ENCODE assay signal across 9 mouse cellular contexts in genomic region chr11:99047120-99047519, GRCm38 (mm10). TPM values are rescaled to one million over a fixed set of nuclear protein-coding genes. Genes with fewer than 3 reads are reported as not detected.
DNase-seq lines count a peak whose midpoint lies in the region; ATAC-seq lines count a peak whose summit lies in the region.
"Had no signal": no experiment of that assay in that cellular context is flagged by ENCODE, and none has a peak within 500 bp of the region (broad histone marks: within the 10 kb centered on the region; RNA-seq: fewer than 3 reads in every experiment).

No protein-coding gene starts in this region.

- H3K4me2 ChIP-seq in midbrain, embryonic 12.5 days (replicated peaks): no peak overlapping the region
- no peak overlapping the region for H3K4me2 ChIP-seq in midbrain, embryonic 13.5 days (replicated peaks)
- H3K4me2 ChIP-seq in intestine, embryonic 14.5 days (ENCODE audit: low read length): peak overlapping the region; percentile 44
- H3K4me2 ChIP-seq in forebrain, embryonic 15.5 days (replicated peaks): no peak overlapping the region

- H3K4me1 ChIP-seq in midbrain, embryonic 12.5 days: peaks cover 19% of the 10 kb centered on the region
- peaks cover 15% of the 10 kb centered on the region for H3K4me1 ChIP-seq in midbrain, embryonic 13.5 days (replicated peaks)
- H3K4me1 ChIP-seq in intestine, embryonic 14.5 days (replicated peaks; ENCODE audit: control insufficient read depth, insufficient read depth, low read length): peaks cover 46% of the 10 kb centered on the region
- peaks cover 17% of the 10 kb centered on the region; the same call in 1 of the 2 replicates for H3K4me1 ChIP-seq in forebrain, embryonic 15.5 days

- H3K27ac ChIP-seq in midbrain, embryonic 12.5 days (replicated peaks): peak overlapping the region; percentile 52; the same call in 1 of the 2 replicates
- no peak overlapping the region for H3K27ac ChIP-seq in midbrain, embryonic 13.5 days
- H3K27ac ChIP-seq in intestine, embryonic 14.5 days (ENCODE audit: low read depth): peak overlapping the region; percentile 85
- no peak overlapping the region for H3K27ac ChIP-seq in forebrain, embryonic 15.5 days (replicated peaks)

- peaks cover 33% of the 10 kb centered on the region for H3K36me3 ChIP-seq in midbrain, embryonic 12.5 days
- peaks cover 35% of the 10 kb centered on the region for H3K36me3 ChIP-seq in midbrain, embryonic 13.5 days
- peaks cover 61% of the 10 kb centered on the region for H3K36me3 ChIP-seq in intestine, embryonic 14.5 days (ENCODE audit: control insufficient read depth, insufficient read depth, low read length)
- peaks cover 9% of the 10 kb centered on the region for H3K36me3 ChIP-seq in forebrain, embryonic 15.5 days

- H3K9ac ChIP-seq in midbrain, embryonic 12.5 days (replicated peaks): no peak overlapping the region
- H3K9ac ChIP-seq in midbrain, embryonic 13.5 days (replicated peaks): no peak overlapping the region
- no peak overlapping the region for H3K9ac ChIP-seq in intestine, embryonic 14.5 days (ENCODE audit: low read length)
- no peak overlapping the region for H3K9ac ChIP-seq in forebrain, embryonic 15.5 days (replicated peaks)

- no peaks in the 10 kb centered on the region for H3K9me3 ChIP-seq in midbrain, embryonic 12.5 days
- no peaks in the 10 kb centered on the region for H3K9me3 ChIP-seq in midbrain, embryonic 13.5 days
- no peaks in the 10 kb centered on the region for H3K9me3 ChIP-seq in intestine, embryonic 14.5 days (ENCODE audit: control insufficient read depth, low read length)
- no peaks in the 10 kb centered on the region for H3K9me3 ChIP-seq in forebrain, embryonic 15.5 days

- 65% methylated on average over 5 of the region's 5 CpGs for WGBS in midbrain, embryonic 12.5 days
- WGBS in midbrain, embryonic 13.5 days: 74% methylated on average over 5 of the region's 5 CpGs
- 33% methylated on average over 5 of the region's 5 CpGs for WGBS in intestine, embryonic 14.5 days
- WGBS in forebrain, embryonic 15.5 days: 49% methylated on average over 5 of the region's 5 CpGs

- ATAC-seq in midbrain, embryonic 12.5 days (ENCODE audit: low FRiP score, low read depth): no peak
- ATAC-seq in midbrain, embryonic 13.5 days: no peak
- peak; percentile 10; the same call in 1 of the 2 replicates for ATAC-seq in intestine, embryonic 14.5 days (replicated peaks; ENCODE audit: low FRiP score, low TSS enrichment, low read depth)
- ATAC-seq in forebrain, embryonic 15.5 days (replicated peaks): no peak
- ATAC-seq: Patski had no signal

- H3K27me3 ChIP-seq in midbrain, embryonic 12.5 days: 0 out of 2 replicates have a peak, but pooled peaks cover 1% of the 10 kb centered on the region
- H3K27me3 ChIP-seq in midbrain, embryonic 13.5 days: no peaks in the 10 kb centered on the region
- H3K27me3 ChIP-seq in intestine, embryonic 14.5 days (replicated peaks; ENCODE audit: control insufficient read depth, insufficient read depth, low read length): no peaks in the 10 kb centered on the region
- no peaks in the 10 kb centered on the region for H3K27me3 ChIP-seq in forebrain, embryonic 15.5 days

- no peak overlapping the region for H3K4me3 ChIP-seq in midbrain, embryonic 12.5 days
- no peak overlapping the region for H3K4me3 ChIP-seq in midbrain, embryonic 13.5 days (replicated peaks)
- no peak overlapping the region for H3K4me3 ChIP-seq in intestine, embryonic 14.5 days (ENCODE audit: low read depth, low read length)
- H3K4me3 ChIP-seq in forebrain, embryonic 15.5 days: no peak overlapping the region

- DNase-seq in gastrocnemius, postnatal 36 days: peak; percentile 72 to 86
- no peak for DNase-seq in intestine, embryonic 14.5 days (ENCODE audit: low spot score)
- peak; percentile 87 for DNase-seq in lung, postnatal 10 days
- no peak for DNase-seq in left cerebral cortex, adult 8-10 months (ENCODE audit: low spot score in 2 of 2)
- no peak for DNase-seq in cerebellum, adult 18-20 months

- intact Hi-C loops in gastrocnemius, postnatal 36 days (cut with DNase I): no loop called here

RNA-seq across cellular contexts. Expression of gene Igfbp4, which starts 6.1 kb away (rescaled TPM):
- 246 and 322 TPM in 2 replicates for polyA plus RNA-seq in midbrain, embryonic 12.5 days (2016; fragmentation: Nextera tagmentation; extraction: Ambion mirVana)
- polyA plus RNA-seq in midbrain, embryonic 13.5 days (2015; fragmentation: Nextera tagmentation; extraction: Ambion mirVana): 120 and 125 TPM in 2 replicates
- 10 to 100 TPM; 32.0 to 41.9 TPM for total RNA-seq in gastrocnemius, postnatal 36 days (2021)
- 467 and 480 TPM in 2 replicates for polyA plus RNA-seq in intestine, embryonic 14.5 days (2014; fragmentation: Nextera tagmentation; extraction: Ambion mirVana)
- total RNA-seq in left cerebral cortex, adult 8-10 months (2022): 10 to 100 TPM; 66.1 to 77.1 (median 71.3) TPM
- polyA plus RNA-seq in forebrain, embryonic 15.5 days (2015; fragmentation: Nextera tagmentation; extraction: Ambion mirVana): 138 and 142 TPM in 2 replicates

RNA-seq across cellular contexts. Expression of gene Top2a, which starts 23.1 kb away (rescaled TPM):
- polyA plus RNA-seq in midbrain, embryonic 12.5 days (2016; fragmentation: Nextera tagmentation; extraction: Ambion mirVana): 305 and 311 TPM in 2 replicates
- 118 and 125 TPM in 2 replicates for polyA plus RNA-seq in midbrain, embryonic 13.5 days (2015; fragmentation: Nextera tagmentation; extraction: Ambion mirVana)
- total RNA-seq in gastrocnemius, postnatal 36 days (2021): 1 to 10 TPM; 2.9 to 4.5 TPM
- 248 and 272 TPM in 2 replicates for polyA plus RNA-seq in intestine, embryonic 14.5 days (2014; fragmentation: Nextera tagmentation; extraction: Ambion mirVana)
- total RNA-seq in left cerebral cortex, adult 8-10 months (2022): 1 to 10 TPM in 3 of 4 experiments, under 1 TPM in 1; 0.94 to 2.5 (median 1.4) TPM
- 126 and 141 TPM in 2 replicates for polyA plus RNA-seq in forebrain, embryonic 15.5 days (2015; fragmentation: Nextera tagmentation; extraction: Ambion mirVana)

RNA-seq across cellular contexts. Expression of gene Tns4, which starts 42.0 kb away (rescaled TPM):
- polyA plus RNA-seq in midbrain, embryonic 12.5 days (2016; fragmentation: Nextera tagmentation; extraction: Ambion mirVana): 0.12 and 0.19 TPM in 2 replicates
- 0.10 and 0.16 TPM in 2 replicates for polyA plus RNA-seq in midbrain, embryonic 13.5 days (2015; fragmentation: Nextera tagmentation; extraction: Ambion mirVana)
- total RNA-seq in gastrocnemius, postnatal 36 days (2021): not detected
- 0.70 and 0.84 TPM in 2 replicates for polyA plus RNA-seq in intestine, embryonic 14.5 days (2014; fragmentation: Nextera tagmentation; extraction: Ambion mirVana)
- total RNA-seq in left cerebral cortex, adult 8-10 months (2022): under 1 TPM; 0.22 to 0.72 (median 0.44) TPM
- polyA plus RNA-seq in forebrain, embryonic 15.5 days (2015; fragmentation: Nextera tagmentation; extraction: Ambion mirVana): 0.09 TPM in 1 of 2 replicates, not detected in the other
- polyA plus RNA-seq: Patski had no signal

Comparison
In these comparisons a context has a peak if more than half of its experiments do, and no peak if none do; other contexts are left out.
1. H3K27ac ChIP-seq: peak in midbrain, embryonic 12.5 days (single experiment) and intestine, embryonic 14.5 days (single experiment); none in midbrain, embryonic 13.5 days (single experiment) and forebrain, embryonic 15.5 days (single experiment).
2. DNase-seq: peak in gastrocnemius, postnatal 36 days (2 of 2) and lung, postnatal 10 days (single experiment); none in intestine, embryonic 14.5 days (single experiment), left cerebral cortex, adult 8-10 months (0 of 2) and cerebellum, adult 18-20 months (0 of 2).